Mouse (Mus musculus) midbrain, embryonic 10.5 days (tissue): ENCODE data around the gene Lancl1. TPM values are rescaled to one million over a fixed set of nuclear protein-coding genes. Genes with fewer than 3 reads are reported as not detected.

ENCODE experiments used
- DNase-seq: peaks from one replicate; pipeline ENCODE4 v3.0.0-alpha.2; 2017; ENCODE audit warnings: low spot score
- H3K27ac ChIP-seq: fragments of 300-500 bp; sonication (generic); replicated peaks from 2 replicates; pipeline ENCODE4 v1.5.1; 2016; ENCODE audit warnings: mild to moderate bottlenecking
- H3K27me3 ChIP-seq: fragments of 300-500 bp; sonication (generic); 2 replicates; pipeline ENCODE4 v1.6.1; 2016; ENCODE audit warnings: low read depth, mild to moderate bottlenecking; ENCODE audit not compliant: poor library complexity, severe bottlenecking
- H3K36me3 ChIP-seq: fragments of 300-500 bp; sonication (generic); 2 replicates; pipeline ENCODE4 v1.6.1; 2016; ENCODE audit warnings: mild to moderate bottlenecking, moderate library complexity
- H3K4me1 ChIP-seq: fragments of 300-500 bp; sonication (generic); 2 replicates; pipeline ENCODE4 v1.6.1; 2016
- H3K4me3 ChIP-seq: fragments of 300-500 bp; sonication (generic); 2 replicates; pipeline ENCODE4 v1.5.1; 2016; ENCODE audit warnings: mild to moderate bottlenecking, moderate library complexity
- H3K9me3 ChIP-seq: fragments of 300-500 bp; sonication (generic); replicated peaks from 2 replicates; pipeline ENCODE4 v1.6.1; 2016; ENCODE audit warnings: mild to moderate bottlenecking
- WGBS: fragments of 180-500 bp; shearing (Covaris S2); methylation state at CpG from one replicate; pipeline ENCODE4 v1.1.7; 2016; 5-methylcytosine and 5-hydroxymethylcytosine counted together
- polyA plus RNA-seq: library from polyadenylated mRNA; unstranded; fragments of >200 nt; fragmentation: Nextera tagmentation; extraction: Ambion mirVana; gene quantifications from 2 replicates; pipeline ENCODE4 v1.2.1, GENCODE M21; 2016

Gene Lancl1
- 72.8 and 79.9 TPM in 2 replicates for polyA plus RNA-seq

DNA sequence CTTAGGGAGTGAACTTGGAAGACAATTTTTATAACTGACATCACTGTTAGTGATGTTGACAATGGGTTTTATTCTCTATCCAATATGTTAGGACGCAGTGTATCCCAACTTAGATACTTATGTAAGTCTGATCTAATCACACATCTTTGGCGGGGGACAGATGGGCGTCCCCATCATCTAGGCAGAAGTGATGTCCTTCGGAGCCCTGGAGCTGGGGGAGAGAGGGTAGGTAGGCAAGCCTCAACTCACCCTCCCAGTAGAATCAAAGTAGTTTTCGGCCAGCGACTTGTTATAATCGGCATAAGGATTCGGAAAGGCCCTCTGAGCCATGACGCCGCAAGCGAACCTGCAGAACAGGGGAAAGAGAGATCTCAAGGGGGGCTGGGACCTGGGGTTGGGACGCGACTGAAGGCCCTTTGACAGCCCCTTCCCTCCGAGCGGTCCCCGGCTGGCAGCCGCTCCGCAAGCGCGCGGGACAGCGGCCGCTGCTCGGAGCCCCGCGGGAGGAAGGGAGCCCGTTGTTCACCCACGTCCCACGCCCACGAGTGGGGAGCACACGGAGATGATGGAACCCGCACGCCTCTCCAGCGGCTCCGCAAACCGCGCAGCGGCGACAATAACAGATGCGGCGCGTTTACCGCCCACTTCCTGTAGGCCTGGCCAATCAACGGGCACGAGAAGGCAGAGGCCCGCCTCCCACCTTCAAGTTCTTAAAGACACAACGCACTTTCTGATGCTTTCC, at the start of gene Lancl1:
TSS of gene Lancl1 (minus strand) at position 627 of the 742 bp plus-strand sequence.
- Histone ChIP-seq H3K27me3 (no peaks in the 10 kb centered on the region), H3K9me3 (no peaks in the 10 kb centered on the region), H3K27ac (peak within 1 kb of the TSS; percentile 86), H3K36me3 (peaks cover 27% of the 10 kb centered on the region), H3K4me3 (peak within 1 kb of the TSS; percentile 95), H3K4me1 (peaks cover 14% of the 10 kb centered on the region)
- peak; percentile 88 for DNase-seq
- WGBS: under 1% methylated on average over 47 of the region's 47 CpGs

- no peaks in the 10 kb centered on the region for H3K36me3 ChIP-seq
- no peaks in the 10 kb centered on the region for H3K4me1 ChIP-seq
- DNase-seq: no peak
- H3K27me3 ChIP-seq: no peaks in the 10 kb centered on the region
- H3K4me3 ChIP-seq: no peak overlapping the region
- H3K27ac ChIP-seq: no peak overlapping the region
- H3K9me3 ChIP-seq: no peaks in the 10 kb centered on the region
- 93% methylated on average over 7 of the region's 7 CpGs for WGBS
Observed at GRCm38 (mm10) chr1:67079146-67079545, 40.5 kb upstream of the Lancl1 start.

GRCm38 (mm10) chr1:67078666-67079065, 40.0 kb upstream of the Lancl1 start:
- no peak for DNase-seq
- no peaks in the 10 kb centered on the region for H3K4me1 ChIP-seq
- WGBS: 87% methylated on average over 2 of the region's 2 CpGs
- no peaks in the 10 kb centered on the region for H3K27me3 ChIP-seq
- H3K4me3 ChIP-seq: no peak overlapping the region
- no peak overlapping the region for H3K27ac ChIP-seq
- H3K9me3 ChIP-seq: no peaks in the 10 kb centered on the region
- H3K36me3 ChIP-seq: no peaks in the 10 kb centered on the region

DNA sequence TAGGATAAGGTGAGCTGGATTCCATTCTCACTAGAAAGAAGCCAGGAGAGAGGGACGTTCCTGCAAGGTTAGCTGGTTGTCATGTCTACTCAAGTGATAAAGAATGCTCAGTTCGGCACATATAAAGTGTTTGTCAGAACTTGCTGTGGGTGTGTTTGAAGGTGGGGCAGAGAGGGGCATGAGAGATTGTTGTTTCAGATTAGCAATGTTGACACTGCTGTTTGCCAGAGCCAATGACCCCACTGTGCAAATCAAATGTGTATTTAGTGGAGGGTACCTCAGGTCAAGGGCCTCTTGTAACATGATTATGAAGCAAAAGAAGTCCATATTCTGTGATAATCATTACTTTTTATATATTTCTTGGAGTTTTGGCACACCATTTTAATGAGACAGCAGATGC, 39.1 kb upstream of the Lancl1 start:
- Histone ChIP-seq H3K27me3 (no peaks in the 10 kb centered on the region), H3K27ac (no peak overlapping the region), H3K9me3 (no peaks in the 10 kb centered on the region), H3K4me1 (no peaks in the 10 kb centered on the region), H3K36me3 (no peaks in the 10 kb centered on the region), H3K4me3 (no peak overlapping the region)
- WGBS: 71% methylated on average over 2 of the region's 2 CpGs
- DNase-seq: no peak

DNA sequence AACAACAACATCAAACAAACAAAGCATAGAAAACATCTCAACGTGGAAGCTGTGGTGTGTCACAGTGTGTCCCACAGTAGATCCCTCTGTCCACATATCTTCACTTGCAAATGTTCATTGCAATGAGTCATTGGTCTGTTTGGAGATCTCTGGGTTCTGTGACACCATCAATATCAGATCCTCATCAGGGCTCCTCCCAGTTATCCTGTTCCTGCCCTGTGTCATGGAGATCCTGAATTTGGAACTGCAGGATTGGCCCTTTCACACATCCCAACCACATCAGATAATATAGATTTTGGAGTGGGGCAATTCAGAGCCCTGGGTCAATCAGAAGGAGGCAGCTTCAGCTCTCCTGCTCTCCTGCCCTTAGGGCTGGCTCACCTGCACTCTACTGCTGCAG, 28.9 kb upstream of the Lancl1 start:
- WGBS: 58% methylated on average over 1 of the region's 1 CpGs
- no peak overlapping the region for H3K4me3 ChIP-seq
- no peak overlapping the region for H3K27ac ChIP-seq
- no peaks in the 10 kb centered on the region for H3K36me3 ChIP-seq
- no peak for DNase-seq
- no peaks in the 10 kb centered on the region for H3K9me3 ChIP-seq
- H3K27me3 ChIP-seq: no peaks in the 10 kb centered on the region
- H3K4me1 ChIP-seq: no peaks in the 10 kb centered on the region

GRCm38 (mm10) chr1:67065347-67066270, 26.9 kb upstream of the Lancl1 start:
- Histone ChIP-seq H3K4me1 (no peaks in the 10 kb centered on the region), H3K27ac (no peak overlapping the region), H3K27me3 (no peaks in the 10 kb centered on the region), H3K4me3 (no peak overlapping the region), H3K36me3 (no peaks in the 10 kb centered on the region), H3K9me3 (no peaks in the 10 kb centered on the region)
- WGBS: 90% methylated on average over 9 of the region's 9 CpGs
- no peak for DNase-seq

DNA sequence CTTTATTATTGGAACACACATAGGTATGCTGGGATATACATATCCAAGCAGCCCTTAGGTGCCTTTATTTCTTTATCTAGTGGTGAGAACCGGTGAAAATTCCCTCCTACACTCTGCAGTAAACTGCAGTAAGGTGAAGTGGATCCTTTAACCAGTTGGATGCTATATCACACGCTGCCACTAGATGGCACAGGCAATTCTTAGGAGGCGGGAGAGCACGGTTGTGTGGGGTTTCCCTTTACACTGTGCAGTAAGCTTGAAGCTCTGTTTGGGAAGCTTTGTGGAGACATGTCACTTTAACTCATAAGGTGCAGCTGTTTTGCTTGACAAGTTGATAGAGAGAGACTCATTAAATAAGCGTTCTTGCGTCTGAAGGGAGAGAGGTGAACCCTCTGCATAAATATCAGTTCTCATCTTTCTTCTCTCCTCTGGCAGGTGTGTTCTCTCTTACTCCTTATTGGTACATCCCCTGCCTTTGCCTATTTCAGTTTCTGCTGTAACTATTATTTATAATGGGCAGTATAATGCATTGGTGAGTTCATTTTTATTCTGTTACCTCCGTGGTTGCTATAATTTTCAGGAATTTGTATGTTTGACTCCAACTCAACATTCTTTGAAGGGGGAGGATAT, 22.9 kb upstream of the Lancl1 start:
- no peaks in the 10 kb centered on the region for H3K4me1 ChIP-seq
- DNase-seq: peak; percentile 58
- H3K9me3 ChIP-seq: no peaks in the 10 kb centered on the region
- no peaks in the 10 kb centered on the region for H3K27me3 ChIP-seq
- no peak overlapping the region for H3K4me3 ChIP-seq
- no peaks in the 10 kb centered on the region for H3K36me3 ChIP-seq
- 13% methylated on average over 7 of the region's 7 CpGs for WGBS
- H3K27ac ChIP-seq: no peak overlapping the region

DNA sequence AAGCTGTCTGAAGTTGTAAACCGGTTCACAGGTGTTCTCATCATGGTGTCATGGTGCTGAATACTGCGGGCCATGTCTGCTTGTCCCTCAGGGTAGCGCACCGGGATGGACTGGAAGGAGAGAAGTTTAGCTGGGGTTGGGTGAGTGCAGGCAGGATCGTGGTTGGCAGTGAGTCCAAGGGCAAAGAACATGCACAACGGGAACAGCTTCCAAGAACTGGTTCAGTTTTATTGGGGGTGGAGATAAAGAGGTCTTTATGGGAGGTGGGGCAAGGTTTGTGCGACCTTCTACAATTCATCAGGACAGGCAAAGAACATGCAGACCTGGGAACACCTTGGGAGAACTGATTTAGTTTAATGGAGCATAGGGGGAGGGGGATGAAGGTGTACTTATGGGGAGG, 17.1 kb upstream of the Lancl1 start:
- Histone ChIP-seq H3K27me3 (no peaks in the 10 kb centered on the region), H3K4me1 (no peaks in the 10 kb centered on the region), H3K27ac (no peak overlapping the region), H3K9me3 (no peaks in the 10 kb centered on the region), H3K36me3 (no peaks in the 10 kb centered on the region), H3K4me3 (no peak overlapping the region)
- 89% methylated on average over 7 of the region's 7 CpGs for WGBS
- no peak for DNase-seq

DNA sequence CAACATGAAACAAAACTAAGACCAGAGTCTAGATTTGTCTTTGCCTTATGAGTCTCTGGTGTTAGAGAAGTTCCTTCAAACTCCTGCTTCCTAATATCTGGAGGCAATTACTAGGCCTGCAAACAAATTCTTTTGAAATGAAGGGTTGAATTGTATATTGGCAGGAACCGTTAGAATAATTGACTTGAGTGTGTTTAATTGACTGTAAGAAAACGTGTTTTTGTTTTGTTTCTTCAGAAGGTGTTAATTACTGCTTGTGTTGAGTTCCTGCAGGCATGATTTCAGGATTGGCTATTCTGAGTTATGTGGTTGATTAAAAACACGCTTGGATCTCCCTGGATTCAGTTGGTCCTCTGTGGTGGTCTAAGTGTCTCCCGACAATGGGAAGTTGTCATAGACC, 14.0 kb upstream of the Lancl1 start:
- Histone ChIP-seq H3K27me3 (no peaks in the 10 kb centered on the region), H3K4me1 (no peaks in the 10 kb centered on the region), H3K4me3 (no peak overlapping the region), H3K27ac (no peak overlapping the region), H3K36me3 (no peaks in the 10 kb centered on the region), H3K9me3 (no peaks in the 10 kb centered on the region)
- no peak for DNase-seq
- WGBS: 76% methylated on average over 4 of the region's 4 CpGs

DNA sequence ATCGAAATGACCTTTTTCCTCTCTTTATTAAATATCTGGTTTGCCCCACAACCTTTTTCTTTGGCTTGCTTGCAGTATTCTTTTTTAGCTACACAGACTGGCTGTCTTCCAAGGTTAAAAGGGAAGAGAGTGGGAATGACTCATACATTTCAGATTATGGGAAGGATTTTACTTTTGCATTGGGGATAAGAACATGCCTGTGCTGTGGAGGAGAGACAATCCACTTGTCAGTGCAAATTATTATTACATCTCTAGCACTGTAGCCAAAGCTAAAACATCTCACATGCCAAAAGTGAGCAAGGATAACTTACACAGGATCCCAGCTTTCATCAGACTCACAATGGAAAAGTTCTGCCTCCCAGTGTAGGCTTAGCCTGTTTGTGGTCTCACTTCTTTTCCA, 10.9 kb upstream of the Lancl1 start:
- no peak overlapping the region for H3K27ac ChIP-seq
- no peaks in the 10 kb centered on the region for H3K27me3 ChIP-seq
- no peaks in the 10 kb centered on the region for H3K4me1 ChIP-seq
- H3K4me3 ChIP-seq: no peak overlapping the region
- no peak for DNase-seq
- H3K36me3 ChIP-seq: no peaks in the 10 kb centered on the region
- 73% methylated on average over 1 of the region's 1 CpGs for WGBS
- H3K9me3 ChIP-seq: no peaks in the 10 kb centered on the region

DNA sequence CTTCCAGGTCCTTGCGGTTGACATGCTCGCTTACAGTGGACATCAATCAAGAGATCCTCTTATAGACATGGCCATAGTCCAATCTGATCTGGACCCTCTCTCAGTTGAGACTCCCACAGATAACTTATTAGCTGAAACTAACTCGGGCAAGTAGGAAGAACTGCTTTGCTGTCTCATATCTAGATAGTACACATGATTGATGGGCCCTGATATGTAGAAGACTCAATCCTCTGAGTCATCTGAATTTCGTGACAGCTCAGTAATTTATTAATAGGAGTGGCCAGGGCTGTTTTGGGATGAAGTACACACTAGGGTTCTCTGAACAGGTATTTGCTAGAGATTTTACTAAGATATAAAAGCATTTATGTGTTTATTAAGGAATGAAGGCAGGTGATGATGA, 10.0 kb upstream of the Lancl1 start:
- no peaks in the 10 kb centered on the region for H3K27me3 ChIP-seq
- H3K4me1 ChIP-seq: no peaks in the 10 kb centered on the region
- WGBS: 89% methylated on average over 4 of the region's 4 CpGs
- H3K4me3 ChIP-seq: no peak overlapping the region
- no peaks in the 10 kb centered on the region for H3K9me3 ChIP-seq
- no peak overlapping the region for H3K27ac ChIP-seq
- H3K36me3 ChIP-seq: no peaks in the 10 kb centered on the region
- no peak for DNase-seq

DNA sequence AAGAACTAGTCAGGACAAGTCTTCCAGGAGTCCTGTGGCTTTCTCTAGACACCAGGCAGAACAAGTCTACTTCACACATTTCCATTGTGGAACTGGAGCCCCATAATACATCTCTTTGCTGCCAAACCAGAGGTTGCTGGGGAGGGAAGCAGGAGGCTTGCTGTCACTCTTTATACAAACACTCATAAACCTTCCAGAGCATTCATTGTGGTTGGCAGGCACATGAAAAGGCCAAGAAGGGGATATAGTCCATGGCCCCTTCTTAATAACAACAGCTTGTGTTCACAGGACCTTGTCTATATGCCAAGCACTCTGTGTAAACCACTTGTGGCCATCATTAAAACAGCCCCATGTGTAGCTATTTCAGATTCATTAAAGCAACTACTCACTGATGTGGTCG, 6.4 kb upstream of the Lancl1 start:
- DNase-seq: no peak
- Histone ChIP-seq H3K27me3 (no peaks in the 10 kb centered on the region), H3K9me3 (no peaks in the 10 kb centered on the region), H3K4me3 (no peak overlapping the region), H3K27ac (no peak overlapping the region), H3K36me3 (no peaks in the 10 kb centered on the region), H3K4me1 (no peaks in the 10 kb centered on the region)
- 68% methylated on average over 1 of the region's 1 CpGs for WGBS

- Histone ChIP-seq H3K4me3 (no peak overlapping the region), H3K9me3 (no peaks in the 10 kb centered on the region), H3K27ac (no peak overlapping the region), H3K4me1 (peaks cover 10% of the 10 kb centered on the region), H3K27me3 (no peaks in the 10 kb centered on the region), H3K36me3 (no peaks in the 10 kb centered on the region)
- no peak for DNase-seq
- WGBS: 86% methylated on average over 7 of the region's 7 CpGs
Observed at GRCm38 (mm10) chr1:67042583-67042982, 3.9 kb upstream of the Lancl1 start.
